Mouse (Mus musculus): ENCODE data around the gene Lclat1.

DNA sequence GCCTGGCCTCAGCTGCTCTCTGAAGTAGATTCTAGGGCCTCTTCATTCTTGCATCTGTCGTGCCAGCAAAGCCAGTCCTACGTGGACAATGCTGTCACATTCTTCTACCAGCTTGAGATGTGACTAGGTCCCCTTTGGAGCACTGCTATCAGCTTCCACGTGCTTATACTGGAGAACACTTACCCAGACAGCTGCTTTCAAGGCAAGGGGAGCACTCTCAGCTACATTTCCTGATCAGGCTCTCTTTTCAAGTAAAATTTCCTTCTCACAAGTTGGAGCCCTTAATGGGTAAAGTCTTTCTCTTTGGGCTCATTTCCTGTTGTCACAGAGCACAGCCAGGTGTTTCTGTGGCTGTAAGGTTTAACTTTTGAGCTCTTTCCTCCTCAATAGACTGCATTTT lies 55.8 kb downstream of the Lclat1 start:
- no peak for TF ChIP-seq CTCF (IDR thresholded peaks at IDR 0.05; ENCODE audit: control insufficient read depth, insufficient read depth, insufficient read length)
- TF ChIP-seq CEBPB (IDR thresholded peaks at IDR 0.05; ENCODE audit: low read depth): no peak
- TF ChIP-seq USF1 (IDR thresholded peaks at IDR 0.05; ENCODE audit: low read depth): no peak
- no peak for TF ChIP-seq MAX (IDR thresholded peaks at IDR 0.05)
- no peak for TF ChIP-seq MYOG (IDR thresholded peaks at IDR 0.05; ENCODE audit: control insufficient read depth, extremely low read depth, insufficient read length)
- TF ChIP-seq FOSL1 (IDR thresholded peaks at IDR 0.05; ENCODE audit: insufficient read depth, low read length, poor library complexity, severe bottlenecking): no peak
- no peak for TF ChIP-seq MYOD1 (IDR thresholded peaks at IDR 0.05; ENCODE audit: control insufficient read depth, insufficient read length, low read depth)

Measured in C2C12 (cell line).